Mouse (Mus musculus) retina, postnatal 7 days (tissue): ENCODE results near the gene Lrrc8b.

Experiments
- DNase-seq: peaks from one replicate; pipeline ENCODE4 v3.0.0-alpha.2; 2012; ENCODE audit warnings: low read depth, low spot score

Gene Lrrc8b

DNA sequence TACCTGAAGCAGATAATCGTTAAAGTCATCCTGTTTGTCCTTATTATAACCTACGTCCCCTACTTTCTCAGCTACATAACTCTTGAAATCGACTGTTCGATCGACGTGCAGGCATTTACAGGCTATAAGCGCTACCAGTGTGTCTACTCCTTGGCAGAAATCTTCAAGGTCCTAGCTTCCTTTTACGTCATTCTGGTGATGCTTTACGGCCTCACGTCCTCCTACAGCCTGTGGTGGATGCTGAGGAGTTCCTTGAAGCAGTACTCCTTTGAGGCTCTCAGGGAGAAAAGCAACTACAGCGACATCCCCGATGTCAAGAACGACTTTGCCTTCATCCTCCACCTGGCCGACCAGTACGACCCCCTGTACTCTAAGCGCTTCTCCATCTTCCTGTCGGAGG is 65.0 kb downstream of the Lrrc8b start:
- DNase-seq, result no peak

- DNase-seq, result no peak
Observed at GRCm38 (mm10) chr5:105483632-105484031, 68.1 kb downstream of the Lrrc8b start.

DNA sequence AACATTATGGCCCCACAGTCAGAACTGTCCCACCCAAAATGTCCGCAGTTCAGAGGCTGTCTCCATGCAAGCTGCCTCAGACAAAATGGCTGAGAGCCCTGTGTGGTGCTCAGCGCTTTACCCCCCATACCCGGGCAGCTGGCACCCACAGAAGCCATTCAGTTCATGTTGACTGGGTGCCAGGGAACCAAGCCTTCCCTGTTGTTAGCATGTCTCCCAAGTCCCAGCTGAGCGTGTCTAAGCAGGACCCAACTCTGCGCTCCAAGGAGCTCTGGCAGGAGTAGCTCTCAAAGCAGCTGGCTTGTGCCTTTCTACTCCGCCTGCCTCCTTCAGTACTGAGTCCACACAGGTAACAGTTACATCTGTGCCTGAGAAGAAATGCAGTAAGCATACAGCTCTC is 68.7 kb downstream of the Lrrc8b start:
- no peak for DNase-seq

- DNase-seq, result no peak
Observed at GRCm38 (mm10) chr5:105484891-105485290, 69.3 kb downstream of the Lrrc8b start.

GRCm38 (mm10) chr5:105490211-105490610 is 74.6 kb downstream of the Lrrc8b start:
- no peak for DNase-seq

GRCm38 (mm10) chr5:105491389-105491788 is 75.8 kb downstream of the Lrrc8b start:
- peak; percentile 29 for DNase-seq

DNA sequence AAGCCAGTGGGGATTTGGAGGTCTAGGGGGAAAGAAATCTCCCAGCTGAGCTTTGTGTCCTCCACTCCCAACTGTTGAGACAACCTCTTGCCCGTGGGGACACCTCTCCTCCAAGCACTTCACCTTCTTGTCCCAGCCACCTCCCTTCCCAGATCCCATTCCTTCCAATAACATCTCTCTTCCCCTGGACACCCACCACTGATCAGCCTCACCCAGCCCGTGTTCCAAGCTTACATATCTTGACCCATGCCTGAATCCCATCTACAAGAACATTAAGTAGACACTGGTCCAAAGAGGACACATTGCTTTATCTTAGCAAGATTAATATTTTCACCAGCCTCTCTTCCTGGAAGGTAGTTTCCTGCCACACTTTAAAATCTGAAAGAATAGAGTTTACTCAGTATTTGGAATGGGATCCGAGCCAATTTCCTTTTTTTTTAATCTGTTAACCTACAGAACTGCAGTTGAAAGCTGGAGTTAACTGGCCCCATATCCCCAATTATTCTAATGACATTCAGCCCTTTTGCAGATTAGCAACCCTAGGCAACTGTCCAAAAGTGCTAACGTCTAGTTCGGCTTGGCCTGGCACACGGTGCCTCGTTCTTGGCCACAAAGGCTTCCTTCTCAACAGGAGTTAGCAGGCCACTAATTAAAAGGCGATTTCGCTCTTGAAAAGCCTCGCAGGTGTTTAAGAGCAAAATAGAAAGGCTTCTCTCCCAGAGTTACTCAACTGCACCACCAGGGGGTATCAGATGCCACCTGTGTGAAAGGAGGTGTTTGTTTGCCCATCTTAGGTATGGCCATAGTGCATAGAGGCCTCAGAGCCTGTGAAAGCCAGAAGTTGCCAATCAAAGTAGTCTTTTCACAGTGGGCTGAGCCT is 77.0 kb downstream of the Lrrc8b start:
- peak; percentile 45 for DNase-seq

- DNase-seq, result no peak
Observed at GRCm38 (mm10) chr5:105493377-105493776, 77.8 kb downstream of the Lrrc8b start.

GRCm38 (mm10) chr5:105494246-105494917 is 78.8 kb downstream of the Lrrc8b start:
- no peak for DNase-seq

DNA sequence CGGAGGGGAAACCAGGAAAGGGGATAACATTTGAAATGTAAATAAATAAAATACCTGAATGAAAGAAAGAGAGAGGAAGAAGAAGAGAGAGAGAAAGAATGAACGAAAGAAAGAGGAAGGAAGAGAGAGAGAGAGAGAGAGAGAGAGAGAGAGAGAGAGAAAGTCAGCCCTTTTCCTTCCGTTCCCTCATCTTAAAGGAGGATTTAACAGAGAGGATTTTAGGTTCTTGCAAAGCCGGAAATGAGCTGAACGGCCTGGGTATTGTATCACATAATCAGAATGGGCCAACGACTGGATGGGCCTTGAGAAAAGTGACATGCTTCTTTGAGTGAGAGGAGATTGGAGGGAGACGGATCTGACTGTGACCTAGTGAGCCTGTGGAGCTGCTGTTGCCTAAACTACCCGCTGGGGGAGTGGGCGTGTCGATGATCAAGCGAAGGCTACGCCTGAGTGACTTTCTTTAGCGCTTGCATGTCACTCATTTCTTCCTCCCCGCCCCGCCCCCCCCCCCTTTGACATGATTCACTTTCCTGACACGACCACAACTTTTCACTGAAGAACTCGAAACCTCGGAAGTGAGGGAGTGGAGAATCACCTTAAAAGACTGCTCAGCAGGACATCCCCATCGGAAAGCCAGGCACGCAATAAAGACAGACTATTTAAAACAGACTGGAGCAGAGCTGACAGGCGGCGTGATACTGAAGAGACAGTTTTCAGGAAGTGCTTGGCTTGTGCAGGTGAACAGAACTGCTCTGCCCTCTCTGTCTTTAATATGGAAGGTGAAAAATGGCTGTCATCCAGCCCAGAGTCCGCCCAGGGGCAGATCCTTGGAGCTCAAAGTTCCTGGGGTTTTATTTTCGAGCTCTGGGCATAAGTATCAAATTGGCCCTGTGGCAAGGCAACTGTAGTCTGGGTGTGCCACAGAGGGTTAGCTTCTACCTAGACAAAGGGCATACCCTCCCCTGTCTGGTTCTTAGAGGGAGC is 79.6 kb downstream of the Lrrc8b start:
- peak; percentile 53 for DNase-seq

DNA sequence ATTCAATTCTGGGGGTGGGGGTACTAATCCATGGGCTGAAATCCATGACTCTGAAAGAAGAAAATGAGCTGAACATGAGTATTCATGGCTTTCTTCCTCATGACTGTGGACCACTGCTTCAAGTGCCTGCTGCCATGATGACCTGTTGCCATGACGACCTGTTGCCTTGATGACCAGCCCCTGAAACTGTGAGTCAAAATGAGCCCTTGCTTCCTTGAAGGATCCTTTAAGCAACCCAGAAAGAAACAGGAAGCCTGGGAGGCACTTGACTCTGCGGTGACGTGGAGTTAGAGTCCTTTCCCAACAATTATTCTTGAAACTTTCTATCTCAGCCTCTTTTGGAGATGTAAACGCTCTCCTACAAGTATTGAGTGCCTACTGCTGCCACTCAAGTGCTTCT is 80.6 kb downstream of the Lrrc8b start:
- no peak for DNase-seq

- no peak for DNase-seq
Observed at GRCm38 (mm10) chr5:105496586-105496985, 81.0 kb downstream of the Lrrc8b start.

DNA sequence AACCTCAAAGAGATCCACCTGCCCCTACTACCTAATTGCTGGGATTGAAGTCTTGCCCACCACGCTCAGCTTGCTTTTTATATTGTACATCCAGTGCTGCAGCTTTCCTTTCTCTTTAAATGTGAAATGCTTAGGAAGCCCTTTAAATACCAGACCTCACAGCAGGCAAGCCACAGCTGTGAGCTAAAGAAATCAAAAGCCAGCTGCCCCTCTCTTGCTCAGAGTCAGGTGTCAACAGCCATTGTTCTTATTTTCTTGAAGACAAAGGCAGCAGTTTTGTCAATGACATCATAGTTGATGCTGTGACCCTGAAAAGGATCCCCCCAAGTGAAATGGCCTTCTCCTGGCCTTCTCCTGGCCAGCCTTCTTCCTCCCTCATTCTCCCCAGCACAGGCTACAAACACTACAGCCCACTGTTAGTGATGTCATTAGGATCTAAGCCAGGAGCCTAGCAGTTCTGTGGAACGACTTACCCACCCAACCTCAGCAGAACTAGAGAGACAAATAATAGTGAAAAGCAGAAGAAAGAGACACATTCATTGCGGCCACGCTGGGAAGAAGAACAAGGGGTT is 82.9 kb downstream of the Lrrc8b start:
- no peak for DNase-seq

DNA sequence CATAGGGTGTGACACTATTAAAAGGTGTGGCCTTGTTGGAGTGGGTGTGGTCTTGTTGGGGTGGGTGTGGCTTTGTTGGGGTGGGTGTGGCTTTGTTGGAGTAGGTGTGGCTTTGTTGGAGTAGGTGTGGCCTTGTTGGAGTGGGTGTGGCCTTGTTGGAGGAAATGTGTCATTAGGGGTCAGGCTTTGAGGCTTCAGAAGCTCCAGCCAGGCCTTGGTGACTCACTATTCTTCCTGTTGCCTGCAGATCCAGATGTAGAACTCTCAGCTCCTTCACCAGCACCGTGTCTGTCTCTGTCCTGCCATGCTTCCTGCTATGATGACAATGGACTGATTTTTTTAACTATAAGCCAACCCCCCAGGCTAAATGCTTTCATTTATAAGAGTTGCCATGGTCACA is 83.8 kb downstream of the Lrrc8b start:
- no peak for DNase-seq

GRCm38 (mm10) chr5:105500132-105501121 is 84.9 kb downstream of the Lrrc8b start:
- no peak for DNase-seq

- no peak for DNase-seq
Observed at GRCm38 (mm10) chr5:105501136-105501535, 85.6 kb downstream of the Lrrc8b start.

- no peak for DNase-seq
Observed at GRCm38 (mm10) chr5:105508813-105509212, 93.2 kb downstream of the Lrrc8b start.

DNA sequence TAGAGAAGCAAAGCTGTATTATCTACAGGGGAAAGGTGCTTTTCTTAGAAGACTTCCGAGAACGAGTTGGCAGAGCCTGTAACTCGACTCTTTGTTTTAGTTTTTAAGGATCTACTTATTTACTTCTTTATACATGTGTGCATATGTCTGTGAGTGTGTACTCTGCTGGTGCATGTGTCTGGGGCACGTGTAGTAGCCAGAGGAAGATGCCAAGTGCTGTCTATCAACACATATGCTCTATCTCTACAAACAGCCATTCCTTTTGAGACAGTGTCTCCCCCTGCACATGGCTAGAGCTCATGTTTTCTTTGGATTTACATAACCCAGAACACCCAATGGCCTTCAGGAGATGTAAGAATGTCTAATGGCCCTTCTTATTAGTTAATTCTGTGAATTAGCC is 96.7 kb downstream of the Lrrc8b start:
- DNase-seq, result no peak

DNA sequence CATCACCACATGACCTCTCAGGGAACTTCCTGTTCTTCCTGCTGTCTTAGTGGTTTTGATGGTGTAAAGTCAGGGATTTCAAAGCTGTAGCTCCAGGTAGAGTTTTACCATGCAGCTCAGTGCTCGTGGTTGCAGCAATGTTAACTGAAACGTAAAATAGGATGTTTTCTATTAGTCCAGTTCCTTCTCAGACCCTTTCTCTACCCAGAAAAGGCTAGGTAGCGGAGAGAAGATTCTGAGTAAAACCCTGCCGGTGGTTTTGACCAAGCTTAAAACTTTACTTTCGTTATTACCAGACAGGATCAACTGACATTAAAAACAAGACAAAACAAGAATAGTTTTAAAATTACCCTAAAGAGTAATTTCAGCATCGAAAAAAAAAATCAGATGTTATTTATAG is 100.0 kb downstream of the Lrrc8b start:
- no peak for DNase-seq

- no peak for DNase-seq
Observed at GRCm38 (mm10) chr5:105516290-105516689, 100.7 kb downstream of the Lrrc8b start.
